Mouse (Mus musculus): ENCODE data around the gene Tac1.

GRCm38 (mm10) chr6:7594445-7594844 lies 39.8 kb downstream of the Tac1 start:
- TF ChIP-seq CTCF (IDR thresholded peaks at IDR 0.05; ENCODE audit: borderline replicate concordance, control insufficient read depth, extremely low read depth, insufficient read depth, low read length, poor library complexity) (no peak), POLR2A (IDR thresholded peaks at IDR 0.05; ENCODE audit: control insufficient read depth, extremely low read depth, insufficient read depth, low read length, poor library complexity) (no peak)

Measured in thymus, adult 2 months (tissue).